11 mouse cellular contexts compared by ENCODE assay signal in the genomic region with DNA sequence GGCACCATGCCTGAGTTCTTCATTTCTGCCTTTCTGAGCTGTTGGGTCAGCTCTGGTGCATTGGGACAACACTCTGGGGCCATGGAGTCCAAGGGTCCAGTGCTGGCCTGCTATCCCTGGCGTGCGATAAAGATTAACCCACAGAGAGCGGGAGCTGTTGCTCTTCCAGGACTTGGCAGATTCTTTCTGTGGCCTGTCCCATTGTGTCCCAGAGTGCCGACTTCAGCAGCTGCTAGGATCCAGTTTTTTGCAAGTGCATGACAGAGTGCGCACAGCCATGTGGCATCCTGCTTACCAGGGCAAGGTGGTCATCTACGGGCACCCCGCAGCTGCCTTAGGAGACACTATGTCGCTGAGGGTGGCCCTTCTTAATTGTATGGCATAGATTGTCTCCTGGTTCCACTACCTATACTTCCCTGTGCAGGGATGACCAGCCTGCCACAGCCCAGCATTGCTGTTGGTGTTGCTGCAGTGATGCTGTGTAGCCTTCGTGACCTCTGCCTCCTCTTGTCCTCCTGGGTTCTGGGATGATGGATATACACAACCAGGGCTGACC. TPM values are rescaled to one million over a fixed set of nuclear protein-coding genes. Genes with fewer than 3 reads are reported as not detected.
DNase-seq lines count a peak whose midpoint lies in the region; ATAC-seq and TF ChIP-seq lines count a peak whose summit lies in the region.
"Had no signal": no experiment of that assay in that cellular context is flagged by ENCODE, and none has a peak within 500 bp of the region (broad histone marks: within the 10 kb centered on the region; RNA-seq: fewer than 3 reads in every experiment).

No protein-coding gene starts in this region.

- no peak for ATAC-seq in hindbrain, embryonic 12.5 days (ENCODE audit: low FRiP score)
- no peak for ATAC-seq in hindbrain, postnatal 0 days
- no peak for ATAC-seq in G1E (ENCODE audit: extremely low read depth, insufficient number of reproducible peaks, low FRiP score, poor library complexity, severe bottlenecking)
- ATAC-seq in intestine, embryonic 16.5 days: no peak
- ATAC-seq in liver, embryonic 12.5 days: peak; percentile 11; the same call in 1 of the 2 replicates
- ATAC-seq in forebrain, embryonic 13.5 days: no peak
- ATAC-seq in frontal cortex, adult (ENCODE audit: low TSS enrichment): no peak
- ATAC-seq: forebrain, postnatal 0 days had no signal

- 78% methylated on average over 9 of the region's 9 CpGs for WGBS in hindbrain, embryonic 12.5 days
- WGBS in hindbrain, postnatal 0 days: 72% methylated on average over 9 of the region's 9 CpGs
- 70% methylated on average over 9 of the region's 9 CpGs for WGBS in intestine, embryonic 16.5 days
- WGBS in liver, embryonic 12.5 days (ENCODE audit: insufficient replicate concordance): 76% methylated on average over 9 of the region's 9 CpGs
- WGBS in forebrain, embryonic 13.5 days: 87% methylated on average over 9 of the region's 9 CpGs

- no peak overlapping the region for H3K4me3 ChIP-seq in hindbrain, embryonic 12.5 days
- no peak overlapping the region for H3K4me3 ChIP-seq in hindbrain, postnatal 0 days (ENCODE audit: low read length)
- peak overlapping the region; percentile 36; the same call in 1 of the 2 replicates for H3K4me3 ChIP-seq in G1E (ENCODE audit: low read depth, low read length)
- H3K4me3 ChIP-seq in intestine, embryonic 16.5 days (ENCODE audit: low read length): no peak overlapping the region
- no peak overlapping the region for H3K4me3 ChIP-seq in liver, embryonic 12.5 days
- H3K4me3 ChIP-seq in forebrain, embryonic 13.5 days: no peak overlapping the region

- no peak for DNase-seq in hindbrain, postnatal 0 days (ENCODE audit: low spot score)
- no peak for DNase-seq in G1E (ENCODE audit: low spot score)
- no peak for DNase-seq in frontal cortex, postnatal 10 days (ENCODE audit: low spot score in 2 of 2)
- DNase-seq: forebrain, postnatal 0 days; heart, postnatal 14 days; right cerebral cortex, postnatal 25 days had no signal

- no peak overlapping the region for H3K4me2 ChIP-seq in hindbrain, embryonic 12.5 days (replicated peaks)
- no peak overlapping the region for H3K4me2 ChIP-seq in hindbrain, postnatal 0 days (ENCODE audit: low read depth, low read length)
- no peak overlapping the region for H3K4me2 ChIP-seq in intestine, embryonic 16.5 days (ENCODE audit: low read depth, low read length)
- H3K4me2 ChIP-seq in liver, embryonic 12.5 days: peak overlapping the region; percentile 19
- no peak overlapping the region for H3K4me2 ChIP-seq in forebrain, embryonic 13.5 days

- H3K36me3 ChIP-seq in hindbrain, embryonic 12.5 days: peaks cover 9% of the 10 kb centered on the region
- no peaks in the 10 kb centered on the region for H3K36me3 ChIP-seq in hindbrain, postnatal 0 days (ENCODE audit: insufficient read depth, low read length)
- H3K36me3 ChIP-seq in G1E (replicated peaks): peaks cover 94% of the 10 kb centered on the region
- H3K36me3 ChIP-seq in intestine, embryonic 16.5 days (ENCODE audit: control insufficient read depth, insufficient read depth, low read length): no peaks in the 10 kb centered on the region
- peaks cover 28% of the 10 kb centered on the region for H3K36me3 ChIP-seq in liver, embryonic 12.5 days
- H3K36me3 ChIP-seq in forebrain, embryonic 13.5 days (ENCODE audit: poor library complexity, severe bottlenecking): peaks cover 10% of the 10 kb centered on the region

- peaks cover 42% of the 10 kb centered on the region for H3K4me1 ChIP-seq in hindbrain, embryonic 12.5 days
- peaks cover 4% of the 10 kb centered on the region; the same call in 1 of the 2 replicates for H3K4me1 ChIP-seq in hindbrain, postnatal 0 days (ENCODE audit: insufficient read depth, low read length)
- peaks cover 99% of the 10 kb centered on the region for H3K4me1 ChIP-seq in G1E (ENCODE audit: insufficient read depth, low read depth, low read length)
- H3K4me1 ChIP-seq in intestine, embryonic 16.5 days (ENCODE audit: control insufficient read depth, insufficient read depth, low read length): peaks cover 64% of the 10 kb centered on the region
- peaks cover 100% of the 10 kb centered on the region for H3K4me1 ChIP-seq in liver, embryonic 12.5 days
- peaks cover 25% of the 10 kb centered on the region for H3K4me1 ChIP-seq in forebrain, embryonic 13.5 days

- no peak overlapping the region for H3K27ac ChIP-seq in hindbrain, embryonic 12.5 days
- no peak overlapping the region for H3K27ac ChIP-seq in hindbrain, postnatal 0 days
- H3K27ac ChIP-seq in intestine, embryonic 16.5 days (ENCODE audit: low read length): peak overlapping the region; percentile 16
- H3K27ac ChIP-seq in liver, embryonic 12.5 days: peak overlapping the region; percentile 83
- H3K27ac ChIP-seq in forebrain, embryonic 13.5 days: no peak overlapping the region

- no peaks in the 10 kb centered on the region for H3K27me3 ChIP-seq in hindbrain, embryonic 12.5 days
- H3K27me3 ChIP-seq in hindbrain, postnatal 0 days (ENCODE audit: insufficient read depth, low read length): no peaks in the 10 kb centered on the region
- no peaks in the 10 kb centered on the region for H3K27me3 ChIP-seq in G1E (ENCODE audit: insufficient read depth, low read length)
- H3K27me3 ChIP-seq in intestine, embryonic 16.5 days (replicated peaks; ENCODE audit: control insufficient read depth, insufficient read depth, low read length): no peaks in the 10 kb centered on the region
- no peaks in the 10 kb centered on the region for H3K27me3 ChIP-seq in liver, embryonic 12.5 days (replicated peaks)
- no peaks in the 10 kb centered on the region for H3K27me3 ChIP-seq in forebrain, embryonic 13.5 days

- no peak for TF ChIP-seq CTCF in hindbrain, postnatal 0 days (IDR thresholded peaks at IDR 0.05; ENCODE audit: low read depth)
- no peak for TF ChIP-seq CTCF in G1E (IDR thresholded peaks at IDR 0.05; ENCODE audit: low read depth, low read length)

- H3K9me3 ChIP-seq in hindbrain, embryonic 12.5 days (replicated peaks): no peaks in the 10 kb centered on the region
- no peaks in the 10 kb centered on the region for H3K9me3 ChIP-seq in hindbrain, postnatal 0 days (ENCODE audit: low read length)
- no peaks in the 10 kb centered on the region for H3K9me3 ChIP-seq in G1E (replicated peaks)
- H3K9me3 ChIP-seq in intestine, embryonic 16.5 days (ENCODE audit: control insufficient read depth, low read length): no peaks in the 10 kb centered on the region
- H3K9me3 ChIP-seq in liver, embryonic 12.5 days (replicated peaks): no peaks in the 10 kb centered on the region
- H3K9me3 ChIP-seq in forebrain, embryonic 13.5 days (replicated peaks): no peaks in the 10 kb centered on the region

- H3K9ac ChIP-seq in hindbrain, embryonic 12.5 days: 0 out of 2 replicates have a peak overlapping the region, but pooled peaks have one; percentile 18
- no peak overlapping the region for H3K9ac ChIP-seq in hindbrain, postnatal 0 days (replicated peaks; ENCODE audit: low read length)
- peak overlapping the region; percentile 39; the same call in 1 of the 2 replicates for H3K9ac ChIP-seq in intestine, embryonic 16.5 days (ENCODE audit: low read depth, low read length)
- no peak overlapping the region for H3K9ac ChIP-seq in liver, embryonic 12.5 days
- H3K9ac ChIP-seq in forebrain, embryonic 13.5 days: no peak overlapping the region
- H3K9ac ChIP-seq: forebrain, postnatal 0 days had no signal

RNA-seq across cellular contexts. Expression of gene Pip5k1c, which starts 7.7 kb away (rescaled TPM):
- polyA plus RNA-seq in hindbrain, embryonic 12.5 days (2016; fragmentation: Nextera tagmentation; extraction: Ambion mirVana): 97.3 and 103 TPM in 2 replicates
- 223 and 242 TPM in 2 replicates for total RNA-seq in hindbrain, postnatal 0 days (2014; rRNA removed)
- polyA plus RNA-seq in hindbrain, postnatal 0 days (2015; fragmentation: Nextera tagmentation; extraction: Ambion mirVana): 97.4 and 108 TPM in 2 replicates
- total RNA-seq in G1E (2014; fragmentation: Nextera tagmentation): 58.0 and 62.2 TPM in 2 replicates
- 58.8 and 66.6 TPM in 2 replicates for total RNA-seq in G1E (2017)
- polyA plus RNA-seq in G1E (2012): 266 and 331 TPM in 2 replicates
- 35.4 and 40.5 TPM in 2 replicates for polyA plus RNA-seq in intestine, embryonic 16.5 days (2015; fragmentation: Nextera tagmentation; extraction: Ambion mirVana)
- polyA plus RNA-seq in liver, embryonic 12.5 days (2016; fragmentation: Nextera tagmentation; extraction: Ambion mirVana): 27.8 and 29.0 TPM in 2 replicates
- polyA plus RNA-seq in forebrain, embryonic 13.5 days (2015; fragmentation: Nextera tagmentation; extraction: Ambion mirVana): 73.1 and 87.2 TPM in 2 replicates

RNA-seq across cellular contexts. Expression of gene Tjp3, which starts 9.0 kb away (rescaled TPM):
- 5.4 and 6.8 TPM in 2 replicates for polyA plus RNA-seq in hindbrain, embryonic 12.5 days (2016; fragmentation: Nextera tagmentation; extraction: Ambion mirVana)
- total RNA-seq in hindbrain, postnatal 0 days (2014; rRNA removed): 2.9 and 6.0 TPM in 2 replicates
- polyA plus RNA-seq in hindbrain, postnatal 0 days (2015; fragmentation: Nextera tagmentation; extraction: Ambion mirVana): 3.9 and 5.2 TPM in 2 replicates
- total RNA-seq in G1E (2014; fragmentation: Nextera tagmentation): 0.44 TPM in 1 of 2 replicates, not detected in the other
- total RNA-seq in G1E (2017): 1.8 and 1.9 TPM in 2 replicates
- 1.4 and 1.6 TPM in 2 replicates for polyA plus RNA-seq in G1E (2012)
- 53.2 and 56.6 TPM in 2 replicates for polyA plus RNA-seq in intestine, embryonic 16.5 days (2015; fragmentation: Nextera tagmentation; extraction: Ambion mirVana)
- polyA plus RNA-seq in liver, embryonic 12.5 days (2016; fragmentation: Nextera tagmentation; extraction: Ambion mirVana): 1.1 and 1.3 TPM in 2 replicates
- 6.2 and 7.1 TPM in 2 replicates for polyA plus RNA-seq in forebrain, embryonic 13.5 days (2015; fragmentation: Nextera tagmentation; extraction: Ambion mirVana)

RNA-seq across cellular contexts. Expression of gene Cactin, which starts 20.5 kb away (rescaled TPM):
- 53.3 and 54.5 TPM in 2 replicates for polyA plus RNA-seq in hindbrain, embryonic 12.5 days (2016; fragmentation: Nextera tagmentation; extraction: Ambion mirVana)
- total RNA-seq in hindbrain, postnatal 0 days (2014; rRNA removed): 24.3 and 46.2 TPM in 2 replicates
- polyA plus RNA-seq in hindbrain, postnatal 0 days (2015; fragmentation: Nextera tagmentation; extraction: Ambion mirVana): 19.6 and 20.2 TPM in 2 replicates
- total RNA-seq in G1E (2014; fragmentation: Nextera tagmentation) (9.0 and 11.4 TPM in 2 replicates), G1E (2017) (23.5 and 23.9 TPM in 2 replicates)
- 77.9 and 80.5 TPM in 2 replicates for polyA plus RNA-seq in G1E (2012)
- 28.7 and 29.0 TPM in 2 replicates for polyA plus RNA-seq in intestine, embryonic 16.5 days (2015; fragmentation: Nextera tagmentation; extraction: Ambion mirVana)
- polyA plus RNA-seq in liver, embryonic 12.5 days (2016; fragmentation: Nextera tagmentation; extraction: Ambion mirVana): 52.9 and 55.1 TPM in 2 replicates
- 39.9 and 42.0 TPM in 2 replicates for polyA plus RNA-seq in forebrain, embryonic 13.5 days (2015; fragmentation: Nextera tagmentation; extraction: Ambion mirVana)

RNA-seq across cellular contexts. Expression of gene Tbxa2r, which starts 28.1 kb away (rescaled TPM):
- polyA plus RNA-seq in hindbrain, embryonic 12.5 days (2016; fragmentation: Nextera tagmentation; extraction: Ambion mirVana): 2.7 and 3.1 TPM in 2 replicates
- total RNA-seq in hindbrain, postnatal 0 days (2014; rRNA removed): 2.6 TPM in 2 replicates
- 4.0 and 4.3 TPM in 2 replicates for polyA plus RNA-seq in hindbrain, postnatal 0 days (2015; fragmentation: Nextera tagmentation; extraction: Ambion mirVana)
- total RNA-seq in G1E (2014; fragmentation: Nextera tagmentation) (not detected in 2 replicates), G1E (2017) (0.06 TPM in 1 of 2 replicates, not detected in the other)
- 0.06 TPM in 1 of 2 replicates, not detected in the other for polyA plus RNA-seq in G1E (2012)
- 21.2 and 21.3 TPM in 2 replicates for polyA plus RNA-seq in intestine, embryonic 16.5 days (2015; fragmentation: Nextera tagmentation; extraction: Ambion mirVana)
- 6.7 and 7.0 TPM in 2 replicates for polyA plus RNA-seq in liver, embryonic 12.5 days (2016; fragmentation: Nextera tagmentation; extraction: Ambion mirVana)
- polyA plus RNA-seq in forebrain, embryonic 13.5 days (2015; fragmentation: Nextera tagmentation; extraction: Ambion mirVana): 2.6 and 3.8 TPM in 2 replicates

RNA-seq across cellular contexts. Expression of gene Apba3, which starts 33.7 kb away (rescaled TPM):
- 36.9 and 38.1 TPM in 2 replicates for polyA plus RNA-seq in hindbrain, embryonic 12.5 days (2016; fragmentation: Nextera tagmentation; extraction: Ambion mirVana)
- total RNA-seq in hindbrain, postnatal 0 days (2014; rRNA removed): 61.0 and 63.6 TPM in 2 replicates
- polyA plus RNA-seq in hindbrain, postnatal 0 days (2015; fragmentation: Nextera tagmentation; extraction: Ambion mirVana): 24.0 and 27.6 TPM in 2 replicates
- total RNA-seq in G1E (2014; fragmentation: Nextera tagmentation) (36.2 and 44.6 TPM in 2 replicates), G1E (2017) (27.9 and 38.9 TPM in 2 replicates)
- polyA plus RNA-seq in G1E (2012): 113 and 130 TPM in 2 replicates
- polyA plus RNA-seq in intestine, embryonic 16.5 days (2015; fragmentation: Nextera tagmentation; extraction: Ambion mirVana): 72.2 and 83.1 TPM in 2 replicates
- polyA plus RNA-seq in liver, embryonic 12.5 days (2016; fragmentation: Nextera tagmentation; extraction: Ambion mirVana): 27.3 and 30.4 TPM in 2 replicates
- polyA plus RNA-seq in forebrain, embryonic 13.5 days (2015; fragmentation: Nextera tagmentation; extraction: Ambion mirVana): 28.6 and 32.3 TPM in 2 replicates

Comparison
In these comparisons a context has a peak if more than half of its experiments do, and no peak if none do; other contexts are left out.
1. H3K9ac ChIP-seq: peak in hindbrain, embryonic 12.5 days (single experiment) and intestine, embryonic 16.5 days (single experiment); none in hindbrain, postnatal 0 days (single experiment), liver, embryonic 12.5 days (single experiment) and forebrain, embryonic 13.5 days (single experiment).
2. H3K27ac ChIP-seq: peak in intestine, embryonic 16.5 days (single experiment) and liver, embryonic 12.5 days (single experiment); none in hindbrain, embryonic 12.5 days (single experiment), hindbrain, postnatal 0 days (single experiment) and forebrain, embryonic 13.5 days (single experiment).